Mouse (Mus musculus) testis, adult 2 months (tissue): ENCODE results near the gene Wnt7b. TPM values are rescaled to one million over a fixed set of nuclear protein-coding genes. Genes with fewer than 3 reads are reported as not detected.
A peak's percentile ranks its signal among the peaks of the same experiment; 100 is the strongest.

ENCODE experiments used
- H3K27ac ChIP-seq: fragments of 200-500 bp; 2 replicates; pipeline ENCODE4 v1.5.1; 2012; ENCODE audit warnings: low read depth, low read length; ENCODE audit not compliant: control insufficient read depth, insufficient read depth
- H3K27me3 ChIP-seq: fragments of 200-500 bp; 2 replicates; pipeline ENCODE4 v1.6.1; 2012; ENCODE audit warnings: mild to moderate bottlenecking, low read length, moderate library complexity; ENCODE audit not compliant: control insufficient read depth, insufficient read depth
- H3K36me3 ChIP-seq: fragments of 200-500 bp; 2 replicates; pipeline ENCODE4 v1.6.1; 2012; ENCODE audit warnings: mild to moderate bottlenecking, low read length; ENCODE audit not compliant: control insufficient read depth, insufficient read depth
- H3K4me1 ChIP-seq: fragments of 200-500 bp; 2 replicates; pipeline ENCODE4 v1.6.1; 2012; ENCODE audit warnings: low read length; ENCODE audit not compliant: control insufficient read depth, insufficient read depth
- H3K4me3 ChIP-seq: fragments of 200-500 bp; 2 replicates; pipeline ENCODE4 v1.5.1; 2012; ENCODE audit warnings: low read depth, mild to moderate bottlenecking, low read length, moderate library complexity, mixed read lengths; ENCODE audit not compliant: control insufficient read depth
- CTCF ChIP-seq: fragments of 200-500 bp; IDR thresholded peaks from 2 replicates; pipeline ENCODE4 v1.5.1; 2012; ENCODE audit warnings: low read depth, mild to moderate bottlenecking, inconsistent platforms, low read length, moderate library complexity; ENCODE audit not compliant: control insufficient read depth, insufficient read depth, insufficient replicate concordance
- POLR2A ChIP-seq: fragments of 200-500 bp; IDR thresholded peaks from 2 replicates; pipeline ENCODE4 v1.6.1; 2012; ENCODE audit warnings: low read depth, mild to moderate bottlenecking, inconsistent platforms, low read length, moderate library complexity; ENCODE audit not compliant: control insufficient read depth
- polyA plus RNA-seq: library from polyadenylated mRNA; depleted of rRNA; stranded (reverse); fragments of >200 nt; gene quantifications from 2 replicates; pipeline ENCODE4 v1.2.3, GENCODE M21; 2012

The Wnt7b gene
- polyA plus RNA-seq, 1 experiment: 0.07 TPM

- Histone ChIP-seq H3K27me3 (no peaks in the 10 kb centered on the region), H3K4me3 (no peak overlapping the region), H3K27ac (no peak overlapping the region), H3K4me1 (peaks cover 15% of the 10 kb centered on the region), H3K36me3 (no peaks in the 10 kb centered on the region)
- TF ChIP-seq POLR2A (no peak), CTCF (no peak)
These were observed 31.3 kb upstream of the Wnt7b start for GRCm38 (mm10) chr15:85613358-85614266.

GRCm38 (mm10) chr15:85612660-85613357 lies 30.5 kb upstream of the Wnt7b start:
- H3K27ac ChIP-seq: peak overlapping the region; percentile 70; the same call in 1 of the 2 replicates
- no peaks in the 10 kb centered on the region for H3K36me3 ChIP-seq
- H3K27me3 ChIP-seq: no peaks in the 10 kb centered on the region
- TF ChIP-seq POLR2A (no peak), CTCF (peak; percentile 49; the same call in 1 of the 2 replicates)
- peaks cover 15% of the 10 kb centered on the region for H3K4me1 ChIP-seq
- no peak overlapping the region for H3K4me3 ChIP-seq

- Histone ChIP-seq H3K27ac (peak overlapping the region; percentile 70), H3K27me3 (no peaks in the 10 kb centered on the region), H3K36me3 (no peaks in the 10 kb centered on the region)
These were observed 29.6 kb upstream of the Wnt7b start for GRCm38 (mm10) chr15:85611701-85612520.

GRCm38 (mm10) chr15:85610618-85611218 lies 28.4 kb upstream of the Wnt7b start:
- H3K27me3 ChIP-seq: no peaks in the 10 kb centered on the region
- H3K4me1 ChIP-seq: peaks cover 15% of the 10 kb centered on the region
- no peaks in the 10 kb centered on the region for H3K36me3 ChIP-seq
- no peak overlapping the region for H3K4me3 ChIP-seq
- H3K27ac ChIP-seq: peak overlapping the region; percentile 70
- TF ChIP-seq CTCF (peak; percentile 97), POLR2A (peak; percentile 64)

More at GRCm38 (mm10) chr15:85611701-85612520, 29.6 kb upstream of the Wnt7b start:
- Histone ChIP-seq H3K4me1 (peaks cover 15% of the 10 kb centered on the region), H3K4me3 (no peak overlapping the region)
- 0 out of 2 replicates have a peak, but pooled peaks have one; percentile 15 for TF ChIP-seq POLR2A
- TF ChIP-seq CTCF: no peak

GRCm38 (mm10) chr15:85610120-85610519 lies 27.8 kb upstream of the Wnt7b start:
- no peak overlapping the region for H3K27ac ChIP-seq
- H3K4me1 ChIP-seq: peaks cover 10% of the 10 kb centered on the region
- no peak for TF ChIP-seq CTCF
- no peak for TF ChIP-seq POLR2A
- no peaks in the 10 kb centered on the region for H3K27me3 ChIP-seq
- H3K4me3 ChIP-seq: no peak overlapping the region
- H3K36me3 ChIP-seq: no peaks in the 10 kb centered on the region

GRCm38 (mm10) chr15:85609266-85610004 lies 27.2 kb upstream of the Wnt7b start:
- Histone ChIP-seq H3K27me3 (no peaks in the 10 kb centered on the region), H3K27ac (no peak overlapping the region), H3K4me3 (no peak overlapping the region), H3K36me3 (no peaks in the 10 kb centered on the region), H3K4me1 (peaks cover 7% of the 10 kb centered on the region)
- TF ChIP-seq POLR2A: no peak
- TF ChIP-seq CTCF: no peak
